ENCODE assay signal across 21 mouse cellular contexts in genomic region chr2:28540587-28541227, GRCm38 (mm10). TPM values are rescaled to one million over a fixed set of nuclear protein-coding genes. Genes with fewer than 3 reads are reported as not detected.
DNase-seq lines count a peak whose midpoint lies in the region; ATAC-seq and TF ChIP-seq lines count a peak whose summit lies in the region.
"Had no signal": no experiment of that assay in that cellular context is flagged by ENCODE, and none has a peak within 500 bp of the region (broad histone marks: within the 10 kb centered on the region; RNA-seq: fewer than 3 reads in every experiment).

No protein-coding gene starts in this region.

- no peak overlapping the region for H3K4me3 ChIP-seq in hindbrain, embryonic 10.5 days
- H3K4me3 ChIP-seq in hindbrain, embryonic 11.5 days (ENCODE audit: low read depth, low read length), result no peak overlapping the region
- H3K4me3 ChIP-seq in CH12.LX (replicated peaks in 1 of 3; ENCODE audit: low read depth in 2 of 3, low read length in 2 of 3, poor library complexity in 1 of 3) (no peak overlapping the region), macrophage (ENCODE audit: inconsistent target) (no peak overlapping the region)
- H3K4me3 ChIP-seq: heart, embryonic 12.5 days; limb, embryonic 13.5 days; liver, embryonic 15.5 days; neural tube, embryonic 13.5 days had no signal

- peak overlapping the region; percentile 89 for H3K27ac ChIP-seq in hindbrain, embryonic 10.5 days
- H3K27ac ChIP-seq in hindbrain, embryonic 11.5 days (ENCODE audit: low read depth, low read length), result no peak overlapping the region
- peak overlapping the region; percentile 36 for H3K27ac ChIP-seq in CH12.LX (ENCODE audit: insufficient read depth, low read depth)
- peak overlapping the region; percentile 94 for H3K27ac ChIP-seq in macrophage
- H3K27ac ChIP-seq: limb, embryonic 13.5 days; liver, embryonic 15.5 days had no signal

- H3K79me2 ChIP-seq in CH12.LX (replicated peaks; ENCODE audit: control insufficient read depth, extremely low read depth, insufficient read depth, poor library complexity, severe bottlenecking), result no peaks in the 10 kb centered on the region
- H3K79me2 ChIP-seq in macrophage (ENCODE audit: inconsistent target), result peaks cover 29% of the 10 kb centered on the region; the same call in 1 of the 2 replicates

- H3K4me1 ChIP-seq in hindbrain, embryonic 10.5 days (replicated peaks), result peaks cover 63% of the 10 kb centered on the region
- peaks cover 23% of the 10 kb centered on the region for H3K4me1 ChIP-seq in hindbrain, embryonic 11.5 days (replicated peaks; ENCODE audit: control insufficient read depth, insufficient read depth, low read length)
- H3K4me1 ChIP-seq in CH12.LX (ENCODE audit: control insufficient read depth in 1 of 2, insufficient read depth in 2 of 2), result peaks cover 42 to 72% of the 10 kb centered on the region in 2 experiments

- H3K4me2 ChIP-seq in hindbrain, embryonic 11.5 days (replicated peaks; ENCODE audit: low read depth, low read length), result no peak overlapping the region
- H3K4me2 ChIP-seq in CH12.LX (ENCODE audit: insufficient read depth, low read depth, poor library complexity, severe bottlenecking), result 0 out of 2 replicates have a peak overlapping the region, but pooled peaks have one; percentile 2
- H3K4me2 ChIP-seq: heart, embryonic 12.5 days; limb, embryonic 13.5 days; liver, embryonic 15.5 days; neural tube, embryonic 13.5 days had no signal

- H3K9ac ChIP-seq in hindbrain, embryonic 11.5 days (ENCODE audit: low read depth, low read length), result no peak overlapping the region
- no peak overlapping the region for H3K9ac ChIP-seq in CH12.LX (ENCODE audit: insufficient read depth, low read depth)
- H3K9ac ChIP-seq: liver, embryonic 15.5 days had no signal

- in situ Hi-C loops in CH12.LX (cut with MboI; ENCODE audit: low pct_ligation_motif_present, low pct_unique_long_range_greater_than_20kb, low sequenced_read_pairs), result no loop called here

- H3K36me3 ChIP-seq in hindbrain, embryonic 10.5 days, result peaks cover 56% of the 10 kb centered on the region
- H3K36me3 ChIP-seq in hindbrain, embryonic 11.5 days (ENCODE audit: control insufficient read depth, insufficient read depth, low read length), result peaks cover 15% of the 10 kb centered on the region; the same call in 1 of the 2 replicates
- H3K36me3 ChIP-seq in CH12.LX (replicated peaks in 1 of 2; ENCODE audit: control insufficient read depth in 1 of 2, insufficient read depth in 1 of 2, low read length in 1 of 2) (peaks cover 32 to 43% of the 10 kb centered on the region in 2 experiments), macrophage (ENCODE audit: inconsistent target) (peaks cover 38% of the 10 kb centered on the region; the same call in 1 of the 2 replicates)
- H3K36me3 ChIP-seq: liver, embryonic 15.5 days had no signal

- no peak for DNase-seq in hindbrain, embryonic 10.5 days (ENCODE audit: low spot score)
- DNase-seq in hindbrain, embryonic 11.5 days (ENCODE audit: low spot score), result no peak
- DNase-seq in A20 (ENCODE audit: low read depth, low spot score), result peak; percentile 19
- peak; percentile 38 for DNase-seq in CH12.LX (ENCODE audit: extremely low read depth)
- DNase-seq in testis, postnatal 10 days (ENCODE audit: low spot score), result no peak
- no peak for DNase-seq in kidney, postnatal 14 days
- DNase-seq: kidney, adult 18-20 months; kidney, postnatal 25 days; right cerebral cortex, postnatal 14 days had no signal

- TF ChIP-seq RAD21 in CH12.LX (IDR thresholded peaks at IDR 0.05; ENCODE audit: low read depth, low read length), result no peak

- WGBS in hindbrain, embryonic 10.5 days, result 80% methylated on average over 8 of the region's 8 CpGs
- 81% methylated on average over 8 of the region's 8 CpGs for WGBS in hindbrain, embryonic 11.5 days
- 81% methylated on average over 8 of the region's 8 CpGs for WGBS in macrophage (ENCODE audit: missing documents)

- dilution Hi-C loops in CH12.LX (cut with MboI; ENCODE audit: extremely low pct_ligation_motif_present, extremely low pct_unique_long_range_greater_than_20kb, low sequenced_read_pairs), result no loop called here

- no peak for TF ChIP-seq EP300 in CH12.LX (IDR thresholded peaks at IDR 0.05; ENCODE audit: low read length)

- ATAC-seq in hindbrain, embryonic 11.5 days (ENCODE audit: low FRiP score), result no peak
- ATAC-seq: forebrain, embryonic 14.5 days had no signal

- no peaks in the 10 kb centered on the region for H3K9me3 ChIP-seq in hindbrain, embryonic 10.5 days
- H3K9me3 ChIP-seq in hindbrain, embryonic 11.5 days (ENCODE audit: control insufficient read depth, low read length), result no peaks in the 10 kb centered on the region
- H3K9me3 ChIP-seq in CH12.LX (replicated peaks; ENCODE audit: low read length), result no peaks in the 10 kb centered on the region
- H3K9me3 ChIP-seq: heart, embryonic 12.5 days; limb, embryonic 13.5 days; liver, embryonic 15.5 days; neural tube, embryonic 13.5 days had no signal

- H3K27me3 ChIP-seq in hindbrain, embryonic 10.5 days (ENCODE audit: insufficient read depth, poor library complexity, severe bottlenecking), result no peaks in the 10 kb centered on the region
- H3K27me3 ChIP-seq in hindbrain, embryonic 11.5 days (ENCODE audit: control insufficient read depth, insufficient read depth, low read length), result no peaks in the 10 kb centered on the region
- H3K27me3 ChIP-seq in CH12.LX (replicated peaks), result no peaks in the 10 kb centered on the region
- H3K27me3 ChIP-seq: heart, embryonic 12.5 days; limb, embryonic 13.5 days; liver, embryonic 15.5 days; neural tube, embryonic 13.5 days had no signal

- no peak for TF ChIP-seq POLR2A in CH12.LX (IDR thresholded peaks at IDR 0.05; ENCODE audit: low read depth, low read length)

- TF ChIP-seq CTCF in CH12.LX (conservative IDR thresholded peaks at IDR 0.05 in 1 of 2, IDR thresholded peaks at IDR 0.05 in 1 of 2; ENCODE audit: low read depth in 2 of 2, low read length in 2 of 2), result no peak

RNA-seq across cellular contexts. Expression of gene Cel, which starts 22.5 kb away (rescaled TPM):
- not detected in 2 replicates for polyA plus RNA-seq in hindbrain, embryonic 10.5 days (2016; fragmentation: Nextera tagmentation; extraction: Ambion mirVana)
- polyA plus RNA-seq in hindbrain, embryonic 11.5 days (2014; fragmentation: Nextera tagmentation; extraction: Ambion mirVana), result not detected in 2 replicates
- total RNA-seq in CH12.LX (2012; rRNA removed) (not detected in 2 replicates), CH12.LX (2014; rRNA removed) (not detected in 2 replicates)
- polyA plus RNA-seq in CH12.LX (2012; ENCODE audit: insufficient read length, low read depth) (not detected in 2 replicates), macrophage (2018) (not detected in 3 replicates)
- not detected for total RNA-seq in macrophage (2018; cell fraction: chromatin; rRNA removed)
- not detected for total RNA-seq in macrophage (2018; cell fraction: cytosol; rRNA removed)
- total RNA-seq in macrophage (2018; cell fraction: nucleus; rRNA removed), result under 1 TPM in 1 of 26 experiments, not detected in 25; 0.30 TPM
- total RNA-seq: heart, postnatal 25 days; layer of hippocampus, postnatal 10 days; left cerebral cortex, postnatal 10 days; MEL; monocyte, adult 5-6 weeks had no signal
- polyA plus RNA-seq: CD4-positive, CD25-positive, alpha-beta regulatory T cell, adult 4 months; forebrain, embryonic 14.5 days; heart, embryonic 12.5 days; neural tube, embryonic 13.5 days had no signal

RNA-seq across cellular contexts. Expression of gene Ralgds, which starts 27.8 kb away (rescaled TPM):
- 48.5 and 67.5 TPM in 2 replicates for polyA plus RNA-seq in hindbrain, embryonic 10.5 days (2016; fragmentation: Nextera tagmentation; extraction: Ambion mirVana)
- polyA plus RNA-seq in hindbrain, embryonic 11.5 days (2014; fragmentation: Nextera tagmentation; extraction: Ambion mirVana), result 55.9 and 63.0 TPM in 2 replicates
- total RNA-seq in CH12.LX (2012; rRNA removed) (11.0 and 11.4 TPM in 2 replicates), CH12.LX (2014; rRNA removed) (4.1 and 4.8 TPM in 2 replicates)
- polyA plus RNA-seq in CH12.LX (2012; ENCODE audit: insufficient read length, low read depth) (6.6 and 7.4 TPM in 2 replicates), macrophage (2018) (13.9 to 47.0 TPM (median 37.1 TPM) in 3 replicates)
- 100 to 1,000 TPM in 22 of 26 experiments, 10 to 100 TPM in 4; 69.8 to 589 (median 271) TPM for total RNA-seq in macrophage (2018; cell fraction: chromatin; rRNA removed)
- total RNA-seq in macrophage (2018; cell fraction: cytosol; rRNA removed), result 100 to 1,000 TPM in 7 of 26 experiments, 10 to 100 TPM in 19; 32.4 to 202 (median 56.7) TPM
- 100 to 1,000 TPM in 18 of 26 experiments, 10 to 100 TPM in 8; 44.8 to 496 (median 216) TPM for total RNA-seq in macrophage (2018; cell fraction: nucleus; rRNA removed)

RNA-seq across cellular contexts. Expression of gene Gm10134, which starts 34.8 kb away (rescaled TPM):
- polyA plus RNA-seq in hindbrain, embryonic 10.5 days (2016; fragmentation: Nextera tagmentation; extraction: Ambion mirVana), result 0.70 TPM in 1 of 2 replicates, not detected in the other
- polyA plus RNA-seq in hindbrain, embryonic 11.5 days (2014; fragmentation: Nextera tagmentation; extraction: Ambion mirVana), result 0.73 TPM in 1 of 2 replicates, not detected in the other
- total RNA-seq in CH12.LX (2012; rRNA removed), result not detected in 2 replicates
- not detected in 2 replicates for total RNA-seq in CH12.LX (2014; rRNA removed)
- not detected in 2 replicates for polyA plus RNA-seq in CH12.LX (2012; ENCODE audit: insufficient read length, low read depth)
- 10 to 100 TPM in 15 of 26 experiments, 1 to 10 TPM in 5, not detected in 6; 3.8 to 89.4 (median 24.4) TPM for total RNA-seq in macrophage (2018; cell fraction: chromatin; rRNA removed)
- total RNA-seq in macrophage (2018; cell fraction: cytosol; rRNA removed), result 10 to 100 TPM in 16 of 26 experiments, 1 to 10 TPM in 10; 4.9 to 36.0 (median 13.7) TPM
- total RNA-seq in macrophage (2018; cell fraction: nucleus; rRNA removed), result 10 to 100 TPM in 23 of 26 experiments, 1 to 10 TPM in 3; 6.2 to 77.9 (median 17.8) TPM
- polyA plus RNA-seq in macrophage (2018), result 4.6 to 7.7 TPM (median 6.7 TPM) in 3 replicates
- total RNA-seq: MEL; monocyte, adult 5-6 weeks had no signal
- polyA plus RNA-seq: CD4-positive, CD25-positive, alpha-beta regulatory T cell, adult 4 months; forebrain, embryonic 14.5 days; heart, embryonic 12.5 days had no signal

RNA-seq across cellular contexts. Expression of gene Gtf3c5, which starts 42.8 kb away (rescaled TPM):
- 59.8 and 61.0 TPM in 2 replicates for polyA plus RNA-seq in hindbrain, embryonic 10.5 days (2016; fragmentation: Nextera tagmentation; extraction: Ambion mirVana)
- polyA plus RNA-seq in hindbrain, embryonic 11.5 days (2014; fragmentation: Nextera tagmentation; extraction: Ambion mirVana), result 38.1 and 38.2 TPM in 2 replicates
- total RNA-seq in CH12.LX (2012; rRNA removed) (12.5 and 15.1 TPM in 2 replicates), CH12.LX (2014; rRNA removed) (8.4 and 8.6 TPM in 2 replicates)
- polyA plus RNA-seq in CH12.LX (2012; ENCODE audit: insufficient read length, low read depth) (27.4 and 30.7 TPM in 2 replicates), macrophage (2018) (10.4 to 14.6 TPM (median 10.5 TPM) in 3 replicates)
- 10 to 100 TPM; 12.5 to 34.3 (median 22.0) TPM for total RNA-seq in macrophage (2018; cell fraction: chromatin; rRNA removed)
- 10 to 100 TPM in 24 of 26 experiments, 1 to 10 TPM in 2; 9.4 to 14.0 (median 11.9) TPM for total RNA-seq in macrophage (2018; cell fraction: cytosol; rRNA removed)
- 10 to 100 TPM in 25 of 26 experiments, 1 to 10 TPM in 1; 8.8 to 26.6 (median 17.7) TPM for total RNA-seq in macrophage (2018; cell fraction: nucleus; rRNA removed)

RNA-seq across cellular contexts. Expression of gene Gbgt1, which starts 44.0 kb away (rescaled TPM):
- polyA plus RNA-seq in hindbrain, embryonic 10.5 days (2016; fragmentation: Nextera tagmentation; extraction: Ambion mirVana), result 0.14 TPM in 1 of 2 replicates, not detected in the other
- 0.38 and 1.1 TPM in 2 replicates for polyA plus RNA-seq in hindbrain, embryonic 11.5 days (2014; fragmentation: Nextera tagmentation; extraction: Ambion mirVana)
- total RNA-seq in CH12.LX (2012; rRNA removed) (not detected in 2 replicates), CH12.LX (2014; rRNA removed) (not detected in 2 replicates)
- polyA plus RNA-seq in CH12.LX (2012; ENCODE audit: insufficient read length, low read depth) (not detected in 2 replicates), macrophage (2018) (5.3 to 10.9 TPM (median 10.7 TPM) in 3 replicates)
- 10 to 100 TPM in 19 of 26 experiments, 1 to 10 TPM in 7; 1.7 to 70.8 (median 12.5) TPM for total RNA-seq in macrophage (2018; cell fraction: chromatin; rRNA removed)
- total RNA-seq in macrophage (2018; cell fraction: cytosol; rRNA removed), result 10 to 100 TPM in 25 of 26 experiments, 1 to 10 TPM in 1; 10.0 to 56.7 (median 21.5) TPM
- total RNA-seq in macrophage (2018; cell fraction: nucleus; rRNA removed), result 10 to 100 TPM in 25 of 26 experiments, 1 to 10 TPM in 1; 9.4 to 81.2 (median 27.4) TPM
- total RNA-seq: MEL had no signal
- polyA plus RNA-seq: CD4-positive, CD25-positive, alpha-beta regulatory T cell, adult 4 months had no signal

Comparison
In these comparisons a context has a peak if more than half of its experiments do, and no peak if none do; other contexts are left out.
1. DNase-seq: peak in A20 (single experiment) and CH12.LX (single experiment); none in hindbrain, embryonic 10.5 days (single experiment), hindbrain, embryonic 11.5 days (single experiment), testis, postnatal 10 days (single experiment) and kidney, postnatal 14 days (single experiment).